Mouse (Mus musculus) layer of hippocampus, adult 8-10 months (tissue): Measurements from ENCODE around the gene Nrarp. TPM values are rescaled to one million over a fixed set of nuclear protein-coding genes. Genes with fewer than 3 reads are reported as not detected.

Experiments
- DNase-seq, 2 experiments: peaks; one replicate each; pipeline ENCODE4 v3.0.0; 2022; ENCODE audit warnings: low spot score in 2 of 2
- total RNA-seq, 4 experiments: library from RNA; stranded (reverse); gene quantifications; 2 replicates each; pipeline ENCODE4 v1.2.4; 2022

The Nrarp gene
- total RNA-seq, 4 experiments from 2014 or later = 16.9 to 20.4 (median 19.5) TPM

DNA sequence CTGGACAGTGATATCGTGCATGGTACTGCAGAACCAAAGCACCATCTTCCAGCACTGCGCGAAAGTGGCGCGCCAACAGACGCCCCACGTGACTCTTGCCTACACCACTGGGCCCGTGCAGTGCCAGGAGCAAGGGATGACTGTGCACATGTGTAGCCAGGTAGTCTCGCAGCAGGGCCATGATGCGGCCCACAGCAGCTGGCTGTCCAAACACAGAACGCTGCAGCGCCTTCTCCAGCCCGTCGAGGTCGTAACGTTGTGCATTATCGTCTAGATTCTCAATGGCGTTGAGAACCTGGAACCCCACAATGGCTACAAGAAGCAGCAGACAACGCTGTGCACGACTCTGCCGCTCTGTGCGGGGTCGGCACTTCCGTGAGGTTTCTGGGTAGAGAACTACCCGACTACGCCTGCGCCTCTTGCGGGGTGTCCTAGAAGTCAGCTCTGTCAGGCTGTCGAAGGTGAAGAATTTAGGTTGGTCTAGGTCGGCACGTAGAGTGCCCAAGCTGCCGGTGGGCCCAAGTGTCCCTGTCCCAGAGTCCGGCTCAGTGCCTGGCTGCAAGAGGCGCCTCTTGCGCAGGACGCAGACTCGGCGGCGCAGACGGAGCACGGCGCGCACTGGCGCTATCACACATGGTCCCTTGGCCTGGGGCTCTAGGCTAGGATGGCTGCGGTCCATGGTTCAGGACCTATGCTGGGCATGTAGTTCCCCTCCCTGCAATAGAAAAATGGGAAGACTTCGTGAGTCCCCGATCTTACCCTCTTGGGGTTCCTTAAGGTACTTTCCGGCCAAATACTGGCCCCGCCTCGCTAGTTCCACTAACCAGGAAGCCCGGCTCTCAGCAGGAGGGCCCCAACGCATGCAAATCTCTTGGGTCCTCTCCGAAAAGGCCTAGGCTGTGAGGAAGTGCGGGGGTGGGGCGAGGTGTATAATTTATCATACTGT is 14.9 kb downstream of the Nrarp start:
- DNase-seq = no peak

DNA sequence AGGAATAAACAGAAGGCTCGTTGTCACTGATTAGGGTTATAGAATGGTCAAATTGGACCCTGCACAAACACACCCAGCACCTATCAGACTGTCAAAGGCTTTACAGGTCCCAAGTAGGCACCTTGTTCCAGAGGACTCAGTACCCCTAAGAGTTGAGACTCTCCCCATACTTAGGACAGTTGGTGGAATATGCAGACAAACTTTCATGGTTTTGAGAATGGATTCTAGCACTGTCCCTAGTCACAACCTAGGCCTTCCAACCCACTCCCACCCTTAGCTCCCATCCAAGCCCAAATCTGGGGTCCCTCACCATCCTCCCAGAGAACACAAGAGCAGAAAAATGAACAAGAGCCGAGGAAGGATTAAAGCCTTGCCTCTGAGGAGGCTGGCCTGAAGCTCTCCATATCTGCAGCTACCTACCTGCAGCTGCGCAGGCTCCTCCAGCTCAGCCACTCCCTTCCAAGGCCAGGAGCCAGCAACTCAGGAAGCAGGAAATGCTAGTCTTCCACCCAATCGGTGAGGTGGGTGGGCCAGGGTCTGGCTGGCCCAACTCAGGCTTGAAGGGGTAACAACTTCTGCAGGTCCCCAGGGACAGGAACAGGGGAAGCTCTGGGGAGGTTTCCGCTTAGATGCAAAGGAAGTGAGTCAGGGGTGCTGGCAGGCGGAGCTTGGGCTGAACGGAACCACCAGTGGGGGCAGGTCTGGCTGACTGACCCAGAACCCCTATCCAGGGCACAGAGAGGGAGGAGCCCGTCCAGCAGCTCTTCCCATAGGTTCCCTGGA is 15.8 kb downstream of the Nrarp start, which contains the start of gene Tor4a:
Gene Tor4a, minus strand, starts transcription at position 715 of the 783 bp plus-strand sequence.
- DNase-seq = no peak

DNA sequence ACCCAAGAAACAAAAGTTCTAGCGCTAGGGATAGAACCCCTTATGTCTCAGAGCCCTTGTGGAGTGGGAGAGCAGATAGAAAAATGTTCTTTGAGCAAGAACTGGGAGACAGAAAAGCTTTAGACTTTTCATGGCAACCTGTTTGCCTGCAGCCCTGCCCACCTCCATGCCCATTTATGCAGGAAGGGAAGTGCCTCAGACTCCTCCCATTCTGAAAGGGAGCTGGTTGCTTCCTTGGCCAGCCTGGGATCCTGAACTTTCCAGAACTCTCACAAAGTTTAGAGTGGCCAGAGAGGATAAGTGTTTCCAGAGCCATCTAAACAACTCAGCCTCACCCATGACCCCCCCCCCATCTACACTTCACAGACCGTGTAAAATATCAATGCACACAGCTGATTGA is 16.6 kb downstream of the Nrarp start:
- no peak for DNase-seq

DNA sequence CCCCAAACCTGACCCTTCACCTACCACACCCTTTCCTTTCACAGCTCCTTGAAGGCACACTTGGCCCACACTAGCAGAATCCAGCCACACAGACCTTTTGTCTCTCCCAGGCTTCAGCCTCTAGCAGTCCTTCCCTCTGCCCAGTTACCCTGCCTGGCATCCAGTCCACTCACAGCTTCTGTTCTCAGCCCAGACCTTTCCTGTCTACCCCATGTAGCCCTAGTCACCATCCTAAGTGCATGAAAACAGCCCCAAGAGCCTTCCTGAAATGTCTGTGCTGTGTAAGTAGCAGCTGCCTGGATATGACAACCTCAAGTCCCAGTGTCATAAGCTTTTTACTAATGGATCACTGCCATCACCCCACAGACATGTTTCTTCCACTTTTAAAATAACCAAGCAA is 17.4 kb downstream of the Nrarp start:
- no peak for DNase-seq

DNA sequence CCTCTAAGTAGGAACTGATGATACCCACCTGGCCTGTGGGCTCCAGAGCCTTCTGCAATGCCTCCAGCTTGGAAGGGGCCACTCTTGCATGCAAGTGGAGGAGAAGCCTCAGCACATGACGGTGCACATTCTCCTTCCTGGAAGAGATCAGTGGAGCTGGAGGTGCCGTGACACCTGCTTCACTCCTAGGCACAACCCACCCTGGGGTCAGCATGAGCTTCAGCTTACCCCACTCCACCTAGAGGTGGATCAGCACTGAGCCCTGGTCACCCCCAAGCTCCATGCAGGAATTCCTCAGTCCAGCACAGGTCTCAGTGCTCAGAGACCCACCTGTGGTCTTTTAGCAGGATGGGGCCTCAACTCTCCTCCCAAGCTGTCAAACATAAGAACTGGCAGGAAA is 20.1 kb downstream of the Nrarp start:
- DNase-seq = no peak

DNA sequence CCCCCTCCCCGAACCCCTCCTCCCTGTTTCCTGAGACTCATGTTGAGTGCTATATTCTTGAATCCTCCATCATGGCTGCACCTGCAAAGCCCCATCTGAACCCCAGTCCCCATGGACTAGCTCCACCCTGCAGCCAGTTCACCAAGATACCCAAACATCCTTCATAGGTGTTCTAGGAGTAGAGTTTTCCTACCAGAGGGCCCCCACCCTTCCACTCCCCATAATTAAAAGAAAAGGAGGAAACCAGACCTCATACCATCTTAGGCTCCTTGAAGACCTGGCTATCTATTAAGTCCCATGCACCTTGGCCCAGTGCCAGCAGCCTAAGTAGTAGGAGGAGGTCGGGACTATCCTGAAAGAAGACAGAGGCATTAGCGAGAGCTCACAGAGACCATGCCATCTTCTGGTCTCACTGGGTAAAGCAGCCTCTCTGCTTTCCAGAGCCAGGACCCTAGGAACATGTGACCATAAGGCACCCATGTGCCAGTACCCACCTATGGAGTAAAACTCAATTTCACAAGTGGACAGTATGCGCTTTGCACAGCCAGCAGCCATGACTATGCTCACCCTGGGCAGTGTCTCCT is 23.2 kb downstream of the Nrarp start:
- DNase-seq = no peak

DNA sequence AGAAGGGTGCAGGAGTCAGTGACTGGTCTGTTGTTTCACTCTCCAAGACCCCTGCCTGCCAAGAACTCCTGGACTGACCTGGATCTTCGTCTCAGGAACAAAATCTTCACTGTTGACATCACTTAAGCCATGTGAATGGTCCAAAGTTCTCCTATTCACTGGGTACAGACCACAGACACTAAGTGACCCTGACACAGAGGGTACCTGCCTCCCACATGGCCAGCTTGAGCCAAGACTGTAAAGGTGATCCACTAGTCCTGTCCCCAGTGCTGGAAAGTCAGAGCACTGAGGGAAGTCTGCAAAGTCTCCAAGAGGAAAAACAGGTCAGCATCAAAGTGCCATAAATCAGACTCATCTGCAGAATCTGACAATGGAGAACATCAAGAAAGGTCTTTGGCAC is 27.0 kb downstream of the Nrarp start:
- DNase-seq = no peak

DNA sequence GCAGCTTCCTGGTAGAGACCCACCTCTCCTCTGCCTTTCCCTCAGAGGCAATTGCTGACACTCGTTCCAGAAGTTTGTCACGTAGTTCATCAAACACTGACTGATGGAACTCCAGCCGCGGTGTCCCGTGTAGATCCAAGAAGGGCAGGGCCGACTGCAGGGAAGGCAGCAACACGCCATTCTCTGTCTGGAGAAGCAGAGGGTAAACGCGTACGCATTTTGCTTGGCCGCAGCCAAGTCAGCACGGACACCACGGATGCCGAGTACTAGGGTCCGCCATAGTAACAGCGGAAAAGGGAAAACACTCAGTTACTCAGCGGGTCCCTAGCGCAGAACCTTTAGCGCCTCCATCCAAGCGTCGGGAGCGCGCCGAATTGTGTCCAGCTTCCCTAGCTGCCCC is 30.1 kb downstream of the Nrarp start:
- no peak for DNase-seq

DNA sequence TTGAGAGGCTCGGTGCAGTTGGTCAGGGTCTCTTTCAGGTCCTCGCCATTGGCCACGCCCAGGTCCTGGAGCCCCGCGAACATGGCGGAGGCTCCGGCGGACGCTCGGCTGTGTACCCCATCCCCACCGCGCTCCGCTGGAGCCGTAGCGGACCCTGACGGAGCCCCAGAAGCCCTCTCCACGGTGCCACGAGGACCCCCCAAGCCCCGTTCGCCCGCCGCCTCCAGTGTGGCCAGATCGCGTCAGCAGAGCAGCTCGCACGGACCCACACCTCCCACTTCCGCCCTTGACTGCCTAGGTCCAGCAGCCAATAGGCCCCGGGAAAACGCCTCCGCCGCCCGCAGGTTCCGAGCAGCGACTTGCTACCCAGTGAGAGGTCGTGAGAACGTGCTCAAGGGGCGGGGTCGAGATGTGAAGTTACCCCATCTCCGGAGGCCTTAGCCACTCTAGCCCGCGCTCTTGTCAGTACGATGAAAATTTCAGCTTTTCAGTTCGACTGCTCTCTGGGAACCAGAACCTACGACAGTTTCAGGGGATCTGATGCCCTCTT is 30.6 kb downstream of the Nrarp start, which contains the start of gene Nelfb:
Gene Nelfb, minus strand, starts transcription at position 369 of the 550 bp plus-strand sequence.
- peak; percentile 75 to 80 for DNase-seq

DNA sequence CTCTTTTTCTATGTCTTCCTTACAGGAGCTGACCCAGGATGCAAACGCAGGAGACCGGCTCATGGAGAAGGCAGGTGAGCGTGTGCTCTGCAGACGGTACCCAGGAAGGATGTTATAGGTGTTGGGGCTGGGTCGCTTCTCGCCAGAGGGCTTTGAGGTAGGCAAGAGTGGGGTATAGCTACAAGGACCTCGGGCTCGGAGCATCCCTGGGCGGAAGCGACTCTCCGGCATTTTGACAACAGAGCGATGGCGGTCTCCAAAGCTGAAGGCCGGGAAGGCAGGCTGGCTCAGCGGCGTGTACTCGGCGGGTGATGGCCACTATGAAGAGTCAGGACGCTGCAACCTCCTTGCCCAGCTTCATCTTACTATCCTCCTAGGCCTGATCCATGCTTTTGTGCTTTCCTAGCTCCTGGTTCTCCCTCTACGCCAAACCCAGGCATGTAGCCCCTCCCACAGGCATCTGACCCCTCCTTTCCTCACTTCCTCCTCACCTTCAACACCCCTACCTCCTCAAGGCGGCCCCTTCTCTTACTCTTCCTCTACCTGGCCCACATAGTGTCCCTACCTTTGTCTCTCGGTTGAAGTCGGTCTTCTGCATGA is 32.8 kb downstream of the Nrarp start:
- DNase-seq = no peak

DNA sequence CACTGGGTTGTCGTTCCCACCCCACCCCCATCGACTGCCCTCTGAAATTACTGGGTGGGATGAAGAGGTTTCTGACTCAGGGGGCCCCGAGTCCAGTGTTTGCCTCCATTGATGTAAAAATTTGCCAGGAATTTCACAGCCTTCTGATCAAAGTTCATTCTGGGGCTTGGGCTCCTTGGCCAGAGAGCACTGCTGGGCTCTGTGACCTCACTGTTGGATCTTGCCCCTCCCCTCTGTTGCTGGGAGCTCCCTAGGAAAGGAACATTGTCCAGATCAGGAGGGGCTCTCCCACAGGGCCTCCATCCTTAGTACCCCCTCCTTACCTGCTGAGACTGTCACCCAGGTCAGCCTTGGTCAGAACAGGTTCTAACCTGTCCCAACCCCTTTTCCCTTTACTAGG is 33.9 kb downstream of the Nrarp start, which contains the start of gene Stpg3:
Gene Stpg3, minus strand, starts transcription at position 194 of the 400 bp plus-strand sequence.
- no peak for DNase-seq

DNA sequence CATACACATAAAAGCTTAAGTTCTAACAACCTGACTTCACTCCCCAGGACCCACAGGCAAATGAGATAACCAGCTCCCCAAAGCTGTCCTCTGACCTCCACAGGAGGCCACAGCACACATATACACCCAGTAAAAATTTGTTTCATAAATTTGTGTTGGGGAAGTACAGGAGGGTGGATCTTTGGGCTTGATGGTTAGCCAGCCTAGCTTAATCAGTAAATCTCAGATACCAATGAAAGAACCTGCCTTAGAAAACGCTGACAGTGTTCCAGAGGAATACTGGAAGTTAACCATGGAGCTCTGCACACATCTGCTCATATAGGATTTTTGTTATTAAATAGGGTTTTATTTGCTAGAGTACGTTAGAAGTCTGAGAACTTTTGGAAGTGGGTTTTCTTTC is 37.1 kb downstream of the Nrarp start:
- no peak for DNase-seq

DNA sequence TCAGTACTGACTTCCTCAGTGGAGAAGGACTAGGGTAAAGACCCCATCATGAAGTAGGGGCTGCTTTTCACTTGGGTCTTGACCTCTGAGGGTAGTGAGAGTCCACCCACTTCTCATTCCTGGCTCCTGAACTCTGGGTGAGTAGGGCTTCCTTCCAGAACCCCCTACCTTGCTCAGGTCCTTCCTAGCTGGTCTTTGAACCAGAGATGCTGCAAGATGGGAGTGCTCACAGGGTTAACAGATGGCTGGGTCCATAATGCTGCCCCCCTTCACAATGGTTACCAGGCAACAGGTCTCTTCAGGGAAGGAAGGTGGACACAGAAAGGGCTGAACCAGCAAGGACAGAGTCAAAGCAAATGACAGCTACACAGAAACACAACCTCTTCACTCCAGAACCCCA is 37.9 kb downstream of the Nrarp start, which contains the start of gene Fam166a:
Gene Fam166a, plus strand, starts transcription at position 301 of the 400 bp plus-strand sequence.
- DNase-seq = no peak

DNA sequence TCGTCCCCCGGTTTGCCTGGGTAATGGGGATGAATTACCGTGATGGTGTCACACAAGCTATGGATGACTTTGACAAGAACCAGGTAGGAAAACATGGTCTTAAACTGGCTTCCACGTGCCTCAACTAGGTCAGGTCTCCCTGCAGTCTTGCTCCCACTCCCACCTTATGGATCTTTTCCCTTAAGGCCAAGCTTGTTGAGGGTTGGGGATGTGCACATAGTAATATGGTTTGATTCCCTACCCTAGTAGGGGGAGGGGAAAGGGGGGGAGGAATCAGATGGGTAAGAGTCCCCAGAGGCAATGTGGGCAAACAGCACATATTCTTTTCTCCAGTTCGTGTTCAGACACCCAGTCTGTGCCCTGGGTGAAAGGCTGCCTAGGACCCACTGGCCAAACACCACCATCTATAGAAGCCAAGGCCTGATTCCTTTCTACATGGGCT is 40.8 kb downstream of the Nrarp start:
- no peak for DNase-seq

DNA sequence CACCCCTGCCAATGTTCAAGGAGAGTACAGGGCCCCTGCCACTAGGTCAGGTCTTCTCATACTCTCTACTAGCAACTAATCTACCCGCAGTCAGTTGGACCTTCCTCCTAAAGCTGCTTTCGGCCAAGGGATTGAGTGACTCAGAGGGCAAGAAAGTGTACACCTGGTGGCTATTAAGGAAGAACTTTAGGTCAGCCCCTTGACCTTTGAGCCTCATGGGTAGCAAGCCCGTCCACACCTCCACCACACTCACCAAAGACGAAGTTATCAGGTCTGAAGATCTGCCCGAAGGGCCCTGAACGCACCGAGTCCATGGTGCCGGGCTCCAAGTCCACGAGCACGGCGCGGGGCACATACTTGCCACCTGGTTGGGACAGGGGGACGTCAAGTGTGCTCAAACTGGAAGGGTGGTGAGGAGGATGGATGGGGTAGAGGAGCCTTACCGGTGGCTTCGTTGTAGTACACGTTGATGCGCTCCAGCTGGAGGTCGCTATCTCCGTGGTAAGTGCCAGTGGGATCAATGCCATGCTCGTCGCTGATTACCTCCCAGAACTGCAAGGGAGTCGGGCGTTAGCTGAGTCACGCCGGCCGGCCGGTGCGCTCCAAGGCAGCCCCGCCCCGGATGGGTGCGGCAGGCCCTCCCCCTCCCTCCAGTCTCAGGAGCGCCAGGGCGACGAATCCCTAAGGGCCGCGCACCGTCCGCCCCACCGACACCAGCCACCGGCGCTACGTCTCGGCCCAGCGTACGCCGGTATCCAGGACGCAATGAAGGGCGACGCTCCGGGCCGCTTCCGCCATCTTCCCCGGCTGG is 43.3 kb downstream of the Nrarp start:
- peak; percentile 67 for DNase-seq

DNA sequence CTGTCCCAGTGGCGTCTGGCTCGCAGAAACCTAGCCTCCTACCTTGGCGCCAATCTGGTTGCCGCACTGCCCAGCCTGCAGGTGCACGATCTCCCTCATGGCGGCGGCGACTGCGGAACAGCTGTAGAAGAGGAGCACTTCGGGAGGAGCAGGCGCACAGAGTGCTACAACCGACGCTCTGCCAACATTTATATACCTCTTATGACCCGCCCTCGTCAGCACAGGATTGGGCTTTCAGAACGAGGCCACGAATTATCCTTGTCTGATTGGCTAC is 43.9 kb downstream of the Nrarp start, which contains the start of gene Tubb4b:
Gene Tubb4b, minus strand, starts transcription at position 211 of the 274 bp plus-strand sequence.
- no peak for DNase-seq

DNA sequence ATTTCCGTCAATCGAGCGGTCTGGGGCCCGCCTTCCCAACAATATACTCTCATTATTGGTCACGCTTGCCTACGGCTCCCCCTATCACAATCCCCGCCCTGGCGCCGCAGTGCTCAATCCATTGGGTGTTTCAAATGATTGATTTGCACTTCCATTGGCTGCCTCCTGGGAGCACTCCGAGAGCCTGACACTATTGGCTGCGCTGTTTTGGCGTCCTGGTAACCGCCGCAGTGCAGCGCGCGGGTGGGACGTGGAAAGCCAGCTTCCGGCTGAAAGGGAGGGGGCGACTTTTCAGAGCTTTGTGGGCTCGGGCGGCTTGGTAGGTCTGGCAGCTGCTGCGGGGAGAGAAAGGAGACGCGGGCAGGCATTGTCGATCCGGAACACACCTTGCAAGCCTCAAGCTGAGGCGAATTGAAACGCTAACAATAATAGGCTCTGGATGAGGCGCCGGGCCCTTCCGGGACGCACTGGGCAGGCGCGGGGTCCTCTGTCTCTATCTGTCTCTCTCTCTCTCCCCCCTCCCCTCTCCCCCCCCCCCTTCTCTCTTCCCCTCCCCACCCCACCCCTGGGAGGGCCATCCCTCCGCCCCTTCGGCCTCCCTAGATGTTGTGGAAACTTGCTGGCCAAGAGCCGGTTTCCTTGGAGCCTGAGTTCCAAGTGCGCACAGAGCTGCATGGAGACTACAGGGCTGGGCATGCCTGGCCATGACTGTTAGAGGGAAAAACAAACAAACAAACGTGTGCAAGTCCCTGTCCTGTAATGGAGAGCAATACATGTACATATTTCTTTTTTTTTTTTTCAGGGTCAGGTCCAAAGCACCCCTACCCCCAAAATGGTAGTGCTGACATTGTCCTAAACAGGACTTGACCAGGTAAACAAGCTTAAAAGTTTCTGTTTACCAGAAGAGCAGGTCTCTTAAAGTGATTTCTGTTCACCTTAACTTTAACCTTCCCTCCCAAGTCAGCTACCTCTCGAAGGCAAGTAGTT is 44.5 kb downstream of the Nrarp start:
- DNase-seq = peak; percentile 99 to 100

DNA sequence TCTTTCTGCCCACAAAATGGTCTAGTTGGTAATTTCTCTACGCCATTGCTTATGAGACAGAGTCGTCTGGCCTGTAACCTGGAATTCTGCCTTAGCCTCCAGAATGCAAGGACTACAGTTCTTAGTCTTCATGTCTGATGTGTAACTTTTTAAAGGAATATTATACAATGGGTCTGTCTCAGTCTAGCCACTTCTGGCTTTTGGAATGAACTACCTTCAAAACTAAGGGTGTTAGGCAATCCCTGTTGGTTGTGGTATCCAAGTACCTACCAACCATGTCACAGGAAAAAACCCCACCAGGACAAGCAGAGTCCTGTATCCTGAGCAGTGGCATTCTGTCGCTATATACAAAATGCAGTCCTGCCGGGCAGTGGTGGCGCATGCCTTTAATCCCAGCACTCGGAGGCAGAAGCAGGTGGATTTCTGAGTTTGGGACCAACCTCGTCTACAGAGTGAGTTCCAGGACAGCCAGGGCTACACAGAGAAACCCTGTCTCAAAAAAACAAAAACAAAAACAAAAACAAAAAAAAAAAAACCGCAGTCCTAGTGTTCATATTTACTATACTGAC is 45.3 kb downstream of the Nrarp start:
- no peak for DNase-seq

DNA sequence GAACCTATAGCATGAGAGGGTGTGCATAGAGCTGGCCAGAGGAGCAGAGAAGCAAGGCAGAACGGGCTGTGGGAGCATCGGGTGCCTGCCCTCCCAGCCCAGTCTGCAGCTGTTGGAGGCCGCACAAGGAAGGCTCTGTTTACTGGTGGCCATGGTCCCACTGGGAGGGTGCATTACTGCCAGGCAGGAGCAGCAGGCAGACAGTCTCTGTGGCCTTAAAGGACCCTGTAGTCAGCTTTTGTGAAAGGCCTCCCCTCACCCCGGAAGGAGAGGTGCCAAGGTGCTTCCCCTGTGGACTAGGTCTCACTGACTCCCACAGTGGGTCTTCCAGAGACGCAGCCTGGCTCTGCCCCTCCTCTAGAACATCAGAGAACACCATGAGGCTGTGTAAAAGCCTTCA is 46.3 kb downstream of the Nrarp start:
- DNase-seq = peak; percentile 66 to 74
